Mouse (Mus musculus) ES-E14 (cell line): ENCODE measurements around the gene Bmf.

ENCODE experiments used
- CHD2 ChIP-seq: IDR thresholded peaks from 2 replicates; pipeline ENCODE4 v1.6.1; 2014; ENCODE audit warnings: mild to moderate bottlenecking, low read depth, low read length, inconsistent platforms
- HCFC1 ChIP-seq: IDR thresholded peaks from 2 replicates; pipeline ENCODE4 v1.6.1; 2012; ENCODE audit warnings: low read length, inconsistent platforms, borderline replicate concordance; ENCODE audit not compliant: insufficient read depth
- MAFK ChIP-seq: IDR thresholded peaks from 2 replicates; pipeline ENCODE4 v1.6.1; 2014; ENCODE audit warnings: mild to moderate bottlenecking, low read depth, low read length, inconsistent platforms; ENCODE audit not compliant: insufficient read depth
- ZNF384 ChIP-seq: IDR thresholded peaks from 2 replicates; pipeline ENCODE4 v1.6.1; 2012; ENCODE audit warnings: low read depth, low read length, inconsistent platforms

GRCm38 (mm10) chr2:118532401-118532800 is 17.1 kb downstream of the Bmf start:
- TF ChIP-seq MAFK (no peak), ZNF384 (no peak), CHD2 (no peak), HCFC1 (no peak)
